Mouse (Mus musculus): ENCODE data around the gene Klhl29. TPM values are rescaled to one million over a fixed set of nuclear protein-coding genes. Genes with fewer than 3 reads are reported as not detected.

Klhl29 gene
- total and polyA plus RNA-seq, 3 experiments = not detected

GRCm38 (mm10) chr12:5136300-5136699 lies 239.2 kb downstream of the Klhl29 start:
- Histone ChIP-seq H3K27me3 (ENCODE audit: control insufficient read depth in 1 of 2, insufficient read depth in 2 of 2, low read length in 2 of 2) (no peaks in the 10 kb centered on the region), H3K27ac (ENCODE audit: control insufficient read depth, low read depth, low read length) (no peak overlapping the region), H3K9me3 (replicated peaks; ENCODE audit: insufficient read depth, low read length) (no peaks in the 10 kb centered on the region), H3K9ac (ENCODE audit: control insufficient read depth, low read depth, low read length, poor library complexity, severe bottlenecking) (no peak overlapping the region), H3K4me1 (ENCODE audit: control insufficient read depth in 1 of 2, insufficient read depth in 2 of 2, low read length in 2 of 2) (no peaks in the 10 kb centered on the region), H3K79me2 (ENCODE audit: control insufficient read depth, insufficient read depth, low read length, poor library complexity) (no peaks in the 10 kb centered on the region), H3K36me3 (ENCODE audit: control insufficient read depth in 1 of 2, insufficient read depth in 2 of 2, low read length in 2 of 2) (no peaks in the 10 kb centered on the region), H3K4me3 (ENCODE audit: control insufficient read depth in 1 of 2, insufficient read depth in 1 of 2, low read depth in 2 of 2, low read length in 2 of 2) (no peak overlapping the region)
- TF ChIP-seq MAX (IDR thresholded peaks at IDR 0.05; ENCODE audit: low read length) (no peak), RAD21 (IDR thresholded peaks at IDR 0.05; ENCODE audit: low read depth, low read length) (peak; percentile 28), MYC (IDR thresholded peaks at IDR 0.05; ENCODE audit: low read depth, low read length) (no peak), SMC3 (IDR thresholded peaks at IDR 0.05; ENCODE audit: low read depth, low read length) (peak; percentile 29; the same call in 1 of the 2 replicates), MAZ (IDR thresholded peaks at IDR 0.05; ENCODE audit: low read depth, low read length) (no peak), ZMIZ1 (IDR thresholded peaks at IDR 0.05; ENCODE audit: low read depth, low read length) (no peak), CTCF (IDR thresholded peaks at IDR 0.05 in 2 of 3, conservative IDR thresholded peaks at IDR 0.05 in 1 of 3; ENCODE audit: control insufficient read depth in 1 of 3, insufficient read depth in 1 of 3, low read depth in 2 of 3, low read length in 3 of 3, poor library complexity in 1 of 3, severe bottlenecking in 1 of 3) (peak; percentile 45 to 74 (median 60))
- DNase-seq (ENCODE audit: low read depth, low spot score) = peak; percentile 35

GRCm38 (mm10) chr12:5129190-5129589 lies 246.3 kb downstream of the Klhl29 start:
- H3K9ac ChIP-seq (ENCODE audit: control insufficient read depth, low read depth, low read length, poor library complexity, severe bottlenecking) = no peak overlapping the region
- DNase-seq (ENCODE audit: low read depth, low spot score) = no peak
- H3K79me2 ChIP-seq (ENCODE audit: control insufficient read depth, insufficient read depth, low read length, poor library complexity) = no peaks in the 10 kb centered on the region
- no peaks in the 10 kb centered on the region for H3K36me3 ChIP-seq (ENCODE audit: control insufficient read depth in 1 of 2, insufficient read depth in 2 of 2, low read length in 2 of 2)
- no peak overlapping the region for H3K4me3 ChIP-seq (ENCODE audit: control insufficient read depth in 1 of 2, insufficient read depth in 1 of 2, low read depth in 2 of 2, low read length in 2 of 2)
- H3K27ac ChIP-seq (ENCODE audit: control insufficient read depth, low read depth, low read length) = no peak overlapping the region
- no peak for TF ChIP-seq ZNF384 (IDR thresholded peaks at IDR 0.05; ENCODE audit: low read depth, low read length)
- no peak for TF ChIP-seq TAL1 (IDR thresholded peaks at IDR 0.05; ENCODE audit: low read length)
- TF ChIP-seq GATA1 (IDR thresholded peaks at IDR 0.05; ENCODE audit: low read depth, low read length) = no peak
- no peak for TF ChIP-seq MAFK (IDR thresholded peaks at IDR 0.05; ENCODE audit: borderline replicate concordance, low read depth, low read length)
- no peak for TF ChIP-seq SMC3 (IDR thresholded peaks at IDR 0.05; ENCODE audit: low read depth, low read length)
- no peak for TF ChIP-seq MYB (IDR thresholded peaks at IDR 0.05; ENCODE audit: low read depth, low read length)
- TF ChIP-seq ZMIZ1 (IDR thresholded peaks at IDR 0.05; ENCODE audit: low read depth, low read length) = no peak
- no peak for TF ChIP-seq CHD2 (IDR thresholded peaks at IDR 0.05; ENCODE audit: low read length)
- no peak for TF ChIP-seq GABPA (IDR thresholded peaks at IDR 0.05; ENCODE audit: low read depth, low read length)
- no peak for TF ChIP-seq MEF2A (IDR thresholded peaks at IDR 0.05; ENCODE audit: extremely low read depth, insufficient replicate concordance, low read depth, low read length, poor library complexity, severe bottlenecking)
- TF ChIP-seq CTCF (IDR thresholded peaks at IDR 0.05 in 2 of 3, conservative IDR thresholded peaks at IDR 0.05 in 1 of 3; ENCODE audit: control insufficient read depth in 1 of 3, insufficient read depth in 1 of 3, low read depth in 2 of 3, low read length in 3 of 3, poor library complexity in 1 of 3, severe bottlenecking in 1 of 3) = no peak
- no peak for TF ChIP-seq ETS1 (IDR thresholded peaks at IDR 0.05; ENCODE audit: low read depth, low read length)
- no peak for TF ChIP-seq USF2 (IDR thresholded peaks at IDR 0.05; ENCODE audit: borderline replicate concordance in 1 of 2, insufficient read depth in 1 of 2, low read depth in 1 of 2, low read length in 2 of 2)
- no peak for TF ChIP-seq POLR2A (IDR thresholded peaks at IDR 0.05; ENCODE audit: control insufficient read depth in 1 of 2, insufficient read depth in 1 of 2, low read depth in 1 of 2, low read length in 2 of 2, poor library complexity in 1 of 2)
- TF ChIP-seq ZKSCAN1 (IDR thresholded peaks at IDR 0.05; ENCODE audit: low read depth, low read length) = no peak
- TF ChIP-seq POLR2AphosphoS2 (IDR thresholded peaks at IDR 0.05; ENCODE audit: low read length) = no peak
- TF ChIP-seq USF1 (IDR thresholded peaks at IDR 0.05; ENCODE audit: low read depth, low read length) = no peak
- TF ChIP-seq SIN3A (IDR thresholded peaks at IDR 0.05; ENCODE audit: low read length) = no peak
- TF ChIP-seq HCFC1 (IDR thresholded peaks at IDR 0.05; ENCODE audit: low read depth, low read length) = no peak
- no peaks in the 10 kb centered on the region for H3K9me3 ChIP-seq (replicated peaks; ENCODE audit: insufficient read depth, low read length)
- H3K27me3 ChIP-seq (ENCODE audit: control insufficient read depth in 1 of 2, insufficient read depth in 2 of 2, low read length in 2 of 2) = no peaks in the 10 kb centered on the region
- no peaks in the 10 kb centered on the region for H3K4me1 ChIP-seq (ENCODE audit: control insufficient read depth in 1 of 2, insufficient read depth in 2 of 2, low read length in 2 of 2)
